ENCODE assay signal across 9 mouse cellular contexts in the genomic region with DNA sequence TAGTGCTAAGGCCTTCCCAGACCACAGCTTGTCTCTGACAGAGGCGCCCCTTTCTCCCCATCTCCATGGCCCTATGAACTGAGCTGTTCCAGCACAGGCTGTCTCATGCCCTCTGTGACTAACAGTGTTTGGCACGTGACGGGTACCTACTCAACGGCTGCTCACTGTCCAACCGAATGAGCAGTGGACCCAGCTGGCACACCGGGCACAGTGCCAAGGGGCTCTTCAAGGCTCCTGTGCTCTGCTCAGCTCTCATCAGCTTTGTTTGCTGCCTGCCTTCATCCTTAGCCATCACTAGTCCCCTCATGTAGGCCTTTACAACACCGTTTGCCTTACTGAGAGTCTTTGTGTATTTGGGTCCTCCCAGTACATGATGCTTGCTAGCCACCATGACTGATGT. TPM values are rescaled to one million over a fixed set of nuclear protein-coding genes. Genes with fewer than 3 reads are reported as not detected.
DNase-seq lines count a peak whose midpoint lies in the region; ATAC-seq and TF ChIP-seq lines count a peak whose summit lies in the region.
"Had no signal": no experiment of that assay in that cellular context is flagged by ENCODE, and none has a peak within 500 bp of the region (broad histone marks: within the 10 kb centered on the region; RNA-seq: fewer than 3 reads in every experiment).

No protein-coding gene starts in this region.

- TF ChIP-seq EP300 in liver, postnatal 0 days (IDR thresholded peaks at IDR 0.05; ENCODE audit: low read depth), result no peak

- peak overlapping the region; percentile 53; the same call in 1 of the 2 replicates for H3K27ac ChIP-seq in heart, embryonic 13.5 days (replicated peaks)
- H3K27ac ChIP-seq in heart, embryonic 11.5 days (ENCODE audit: low read depth, low read length), result no peak overlapping the region
- H3K27ac ChIP-seq in forebrain, embryonic 14.5 days (ENCODE audit: low read depth, low read length), result peak overlapping the region; percentile 77
- H3K27ac ChIP-seq in intestine, embryonic 16.5 days (ENCODE audit: low read length), result no peak overlapping the region
- no peak overlapping the region for H3K27ac ChIP-seq in liver, postnatal 0 days (ENCODE audit: low read depth)

- ATAC-seq in heart, embryonic 13.5 days (ENCODE audit: extremely low read depth, insufficient number of reproducible peaks, low FRiP score, low TSS enrichment), result no peak
- no peak for ATAC-seq in heart, embryonic 11.5 days (replicated peaks; ENCODE audit: insufficient number of reproducible peaks, low FRiP score, low TSS enrichment)
- ATAC-seq in forebrain, embryonic 14.5 days, result peak; percentile 92
- ATAC-seq in intestine, embryonic 16.5 days, result no peak
- no peak for ATAC-seq in liver, postnatal 0 days

- no peak overlapping the region for H3K4me2 ChIP-seq in heart, embryonic 13.5 days
- H3K4me2 ChIP-seq in heart, embryonic 11.5 days, result no peak overlapping the region
- H3K4me2 ChIP-seq in forebrain, embryonic 14.5 days (ENCODE audit: low read length), result no peak overlapping the region
- no peak overlapping the region for H3K4me2 ChIP-seq in intestine, embryonic 16.5 days (ENCODE audit: low read depth, low read length)
- no peak overlapping the region for H3K4me2 ChIP-seq in liver, postnatal 0 days (ENCODE audit: low read depth, low read length)

- DNase-seq in adrenal gland, adult (ENCODE audit: inconsistent age in 2 of 2, low spot score in 1 of 2), result peak; percentile 83 to 85
- peak; percentile 90 for DNase-seq in forebrain, embryonic 14.5 days (ENCODE audit: low spot score)
- DNase-seq in left cerebral cortex, postnatal 25 days (ENCODE audit: low spot score in 2 of 2), result peak; percentile 62 to 66
- DNase-seq in kidney, postnatal 14 days, result no peak
- DNase-seq in liver, postnatal 0 days, result no peak

- H3K4me3 ChIP-seq in heart, embryonic 13.5 days, result no peak overlapping the region
- H3K4me3 ChIP-seq in heart, embryonic 11.5 days (ENCODE audit: low read depth, low read length), result no peak overlapping the region
- H3K4me3 ChIP-seq in forebrain, embryonic 14.5 days (ENCODE audit: low read depth, low read length), result no peak overlapping the region
- H3K4me3 ChIP-seq in intestine, embryonic 16.5 days (ENCODE audit: low read length), result no peak overlapping the region
- no peak overlapping the region for H3K4me3 ChIP-seq in liver, postnatal 0 days (ENCODE audit: low read depth, low read length)

- peaks cover 36% of the 10 kb centered on the region for H3K4me1 ChIP-seq in heart, embryonic 13.5 days
- peaks cover 7% of the 10 kb centered on the region for H3K4me1 ChIP-seq in heart, embryonic 11.5 days (ENCODE audit: control insufficient read depth, insufficient read depth, low read length)
- peaks cover 9% of the 10 kb centered on the region for H3K4me1 ChIP-seq in forebrain, embryonic 14.5 days (ENCODE audit: control insufficient read depth, insufficient read depth, low read length)
- H3K4me1 ChIP-seq in intestine, embryonic 16.5 days (ENCODE audit: control insufficient read depth, insufficient read depth, low read length), result peaks cover 17% of the 10 kb centered on the region
- peaks cover 8% of the 10 kb centered on the region for H3K4me1 ChIP-seq in liver, postnatal 0 days (ENCODE audit: insufficient read depth)

- WGBS in heart, embryonic 13.5 days, result 64% methylated on average over 7 of the region's 7 CpGs
- 86% methylated on average over 7 of the region's 7 CpGs for WGBS in heart, embryonic 11.5 days (ENCODE audit: insufficient replicate concordance)
- WGBS in forebrain, embryonic 14.5 days, result 27% methylated on average over 7 of the region's 7 CpGs
- 78% methylated on average over 7 of the region's 7 CpGs for WGBS in intestine, embryonic 16.5 days
- WGBS in liver, postnatal 0 days (ENCODE audit: insufficient replicate concordance), result 87% methylated on average over 7 of the region's 7 CpGs

- H3K36me3 ChIP-seq in heart, embryonic 13.5 days, result peaks cover 57% of the 10 kb centered on the region
- peaks cover 3% of the 10 kb centered on the region; the same call in 1 of the 2 replicates for H3K36me3 ChIP-seq in heart, embryonic 11.5 days (ENCODE audit: control insufficient read depth, insufficient read depth, low read length)
- peaks cover 12% of the 10 kb centered on the region; the same call in 1 of the 2 replicates for H3K36me3 ChIP-seq in forebrain, embryonic 14.5 days (ENCODE audit: control insufficient read depth, insufficient read depth, low read length)
- no peaks in the 10 kb centered on the region for H3K36me3 ChIP-seq in intestine, embryonic 16.5 days (ENCODE audit: control insufficient read depth, insufficient read depth, low read length)
- H3K36me3 ChIP-seq in liver, postnatal 0 days (replicated peaks; ENCODE audit: insufficient read depth, low read length), result peaks cover 25% of the 10 kb centered on the region

- TF ChIP-seq CTCF in liver, postnatal 0 days (IDR thresholded peaks at IDR 0.05; ENCODE audit: low read depth), result no peak

- H3K27me3 ChIP-seq in heart, embryonic 13.5 days (replicated peaks), result no peaks in the 10 kb centered on the region
- H3K27me3 ChIP-seq in heart, embryonic 11.5 days (ENCODE audit: control insufficient read depth, insufficient read depth, low read length), result no peaks in the 10 kb centered on the region
- no peaks in the 10 kb centered on the region for H3K27me3 ChIP-seq in forebrain, embryonic 14.5 days (replicated peaks; ENCODE audit: control insufficient read depth, insufficient read depth, low read length)
- H3K27me3 ChIP-seq in intestine, embryonic 16.5 days (replicated peaks; ENCODE audit: control insufficient read depth, insufficient read depth, low read length), result no peaks in the 10 kb centered on the region
- no peaks in the 10 kb centered on the region for H3K27me3 ChIP-seq in liver, postnatal 0 days (ENCODE audit: insufficient read depth, low read length)
- H3K27me3 ChIP-seq: CH12.LX had no signal

- H3K9ac ChIP-seq in heart, embryonic 13.5 days, result no peak overlapping the region
- H3K9ac ChIP-seq in heart, embryonic 11.5 days (ENCODE audit: low read depth, low read length), result no peak overlapping the region
- H3K9ac ChIP-seq in forebrain, embryonic 14.5 days (ENCODE audit: low read length), result no peak overlapping the region
- no peak overlapping the region for H3K9ac ChIP-seq in intestine, embryonic 16.5 days (ENCODE audit: low read depth, low read length)
- no peak overlapping the region for H3K9ac ChIP-seq in liver, postnatal 0 days (replicated peaks)

- H3K9me3 ChIP-seq in heart, embryonic 13.5 days, result no peaks in the 10 kb centered on the region
- no peaks in the 10 kb centered on the region for H3K9me3 ChIP-seq in heart, embryonic 11.5 days (replicated peaks; ENCODE audit: control insufficient read depth, low read length)
- H3K9me3 ChIP-seq in forebrain, embryonic 14.5 days (replicated peaks; ENCODE audit: control insufficient read depth, low read length), result no peaks in the 10 kb centered on the region
- H3K9me3 ChIP-seq in intestine, embryonic 16.5 days (ENCODE audit: control insufficient read depth, low read length), result no peaks in the 10 kb centered on the region
- no peaks in the 10 kb centered on the region for H3K9me3 ChIP-seq in liver, postnatal 0 days (ENCODE audit: low read length)

- intact Hi-C loops in left cerebral cortex, postnatal 25 days (cut with DNase I), result loop anchor here (5.0 to 10.0 kb wide), 2 partner anchors 95 to 188 kb away; no protein-coding TSS in a partner anchor

RNA-seq across cellular contexts. Expression of a gene that starts 27.5 kb away (rescaled TPM):
- 3.6 and 3.7 TPM in 2 replicates for polyA plus RNA-seq in heart, embryonic 13.5 days (2015; fragmentation: Nextera tagmentation; extraction: Ambion mirVana)
- polyA plus RNA-seq in heart, embryonic 11.5 days (2014; fragmentation: Nextera tagmentation; extraction: Ambion mirVana), result 3.8 and 4.3 TPM in 2 replicates
- 4.5 and 5.5 TPM in 2 replicates for polyA plus RNA-seq in forebrain, embryonic 14.5 days (2014; fragmentation: Nextera tagmentation; extraction: Ambion mirVana)
- 1 to 10 TPM; 1.1 to 1.2 TPM for total RNA-seq in left cerebral cortex, postnatal 25 days (2021)
- 5.8 and 7.4 TPM in 2 replicates for polyA plus RNA-seq in intestine, embryonic 16.5 days (2015; fragmentation: Nextera tagmentation; extraction: Ambion mirVana)
- 2.7 TPM in 2 replicates for polyA plus RNA-seq in liver, postnatal 0 days (2015; fragmentation: Nextera tagmentation; extraction: Ambion mirVana)

Comparison
In these comparisons a context has a peak if more than half of its experiments do, and no peak if none do; other contexts are left out.
1. H3K27ac ChIP-seq: peak in heart, embryonic 13.5 days (single experiment) and forebrain, embryonic 14.5 days (single experiment); none in heart, embryonic 11.5 days (single experiment), intestine, embryonic 16.5 days (single experiment) and liver, postnatal 0 days (single experiment).
2. DNase-seq: peak in adrenal gland, adult (2 of 2), forebrain, embryonic 14.5 days (single experiment) and left cerebral cortex, postnatal 25 days (2 of 2); none in kidney, postnatal 14 days (single experiment) and liver, postnatal 0 days (single experiment).